Mouse (Mus musculus): ENCODE measurements around the gene Elf2.

DNA sequence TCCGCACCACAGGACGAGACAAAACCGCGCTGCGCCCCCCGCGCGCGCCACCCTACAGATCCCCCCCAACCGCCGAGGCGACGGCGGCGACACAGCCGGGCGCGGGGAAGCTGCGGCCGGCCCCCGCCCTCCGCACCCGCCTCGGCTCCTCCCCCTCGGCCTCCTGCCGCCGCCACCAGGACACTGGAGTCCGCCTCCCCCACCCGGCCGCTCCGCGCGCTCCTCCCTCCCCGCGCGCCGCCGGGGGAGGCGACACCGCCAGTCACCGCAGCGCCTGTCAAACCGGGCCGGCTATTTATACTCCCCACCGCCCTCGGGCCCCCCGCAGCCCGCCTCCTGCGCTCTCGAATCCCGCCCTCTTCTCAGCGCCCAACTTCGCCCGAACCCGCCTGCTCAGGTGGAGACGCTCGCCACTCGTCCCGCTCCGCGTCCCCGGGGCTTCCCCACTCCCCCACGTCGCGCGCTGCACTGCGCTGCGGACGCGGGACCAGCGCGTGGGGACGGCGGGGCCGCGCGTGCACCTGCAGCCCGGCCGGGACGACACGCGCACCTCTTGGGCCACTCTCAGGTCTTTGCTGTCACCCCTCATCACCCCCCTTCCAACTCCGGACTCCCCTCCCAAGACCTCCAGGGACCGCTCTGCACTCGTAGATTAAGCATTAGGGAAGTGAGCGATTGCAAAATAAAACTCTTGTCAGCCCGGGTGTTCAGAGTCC lies at the start of gene Elf2:
- TF ChIP-seq CTCF (conservative IDR thresholded peaks at IDR 0.05; ENCODE audit: low read length) (no peak), POU5F1 (IDR thresholded peaks at IDR 0.05; ENCODE audit: borderline replicate concordance, low read length) (no peak)

Measured in E14TG2a.4 (cell line).